Mouse (Mus musculus) hindlimb bud, embryonic 11.5 days (tissue): ENCODE data around the gene Cep164.

ENCODE experiments used
- DNase-seq: peaks from one replicate; pipeline ENCODE4 v3.0.0-alpha.2; 2012; ENCODE audit warnings: low read depth, low spot score; ENCODE audit errors: extremely low spot score

The Cep164 gene

GRCm38 (mm10) chr9:45838434-45839138, 10.1 kb upstream of the Cep164 start, which contains the start of gene Bace1:
TSS of gene Bace1 (plus strand) at chr9:45838580.
- DNase-seq = no peak

DNA sequence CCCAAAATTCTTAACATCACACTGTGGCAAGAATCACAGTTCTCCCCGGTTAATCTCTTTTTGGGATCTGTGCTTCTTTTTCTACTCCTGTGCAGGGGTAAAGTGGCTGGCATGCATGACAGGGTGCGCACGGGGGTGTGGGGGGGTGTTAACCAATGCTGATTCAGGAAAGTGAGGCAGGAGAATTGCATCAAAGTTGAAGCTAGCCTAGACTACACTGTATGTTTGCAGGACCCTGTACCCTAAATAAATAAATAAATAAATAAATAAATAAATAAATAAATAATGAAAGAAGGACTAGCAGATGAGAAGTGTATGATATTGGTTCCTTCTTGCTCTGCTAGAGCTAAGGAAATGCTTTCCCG, 9.6 kb upstream of the Cep164 start:
- DNase-seq = no peak

DNA sequence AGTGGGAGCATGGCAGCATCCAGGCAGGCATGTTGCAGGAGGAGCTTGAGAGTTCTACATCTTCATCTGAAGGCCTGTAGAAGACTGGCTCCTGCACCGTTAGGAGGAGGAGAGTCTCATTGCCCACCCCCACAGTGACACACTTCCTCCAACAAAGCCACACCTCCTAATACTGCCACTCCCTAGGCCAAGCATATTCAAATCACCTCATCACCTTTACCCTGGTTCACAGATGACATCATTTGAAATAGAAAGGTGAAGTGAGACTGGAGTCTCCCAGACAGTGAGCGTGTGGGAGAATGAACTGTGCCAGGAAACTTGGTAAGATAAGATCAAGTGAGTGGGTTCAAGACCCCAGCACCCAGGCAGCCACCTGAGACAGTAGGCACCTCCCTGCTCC, 5.0 kb upstream of the Cep164 start:
- DNase-seq = no peak

DNA sequence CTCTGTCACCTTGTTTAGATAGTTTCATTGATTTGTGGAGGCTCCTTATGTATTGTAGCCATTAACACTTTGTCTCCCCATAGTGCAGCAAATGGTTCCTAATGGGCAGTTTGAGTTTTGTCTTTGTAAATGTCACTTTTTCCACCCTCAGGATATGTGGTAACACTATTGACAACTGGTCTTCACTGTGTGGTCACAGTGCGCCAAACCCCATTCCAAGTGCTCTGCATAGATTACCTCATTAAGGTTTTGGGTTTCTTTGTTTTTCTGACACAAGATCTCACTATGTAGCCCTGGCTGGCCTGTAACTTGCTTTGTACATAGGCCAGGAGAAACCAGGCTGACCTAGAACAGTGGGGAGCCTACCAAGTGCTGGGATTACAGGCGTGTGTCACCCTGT, 4.4 kb upstream of the Cep164 start:
- DNase-seq = no peak

DNA sequence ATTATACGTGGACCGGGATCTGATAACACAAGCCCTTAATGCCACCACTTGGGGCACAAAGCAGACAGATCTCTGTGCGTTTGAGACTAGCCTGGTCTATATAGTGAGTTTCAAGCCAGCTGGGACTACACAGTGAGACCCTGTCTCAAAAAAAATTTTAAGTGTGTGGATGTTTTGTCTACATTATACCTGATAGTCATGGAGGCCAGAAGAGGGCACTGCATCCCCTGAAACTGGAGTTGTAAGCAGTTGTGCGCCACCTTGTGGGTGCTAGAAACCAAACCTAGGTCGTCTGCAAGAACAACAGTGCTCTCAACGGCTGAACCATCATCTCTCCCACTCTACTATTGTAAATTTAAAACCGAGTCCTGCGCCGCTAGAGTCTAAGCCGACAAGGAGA, 616 bp upstream of the Cep164 start:
- DNase-seq = peak; percentile 81

DNA sequence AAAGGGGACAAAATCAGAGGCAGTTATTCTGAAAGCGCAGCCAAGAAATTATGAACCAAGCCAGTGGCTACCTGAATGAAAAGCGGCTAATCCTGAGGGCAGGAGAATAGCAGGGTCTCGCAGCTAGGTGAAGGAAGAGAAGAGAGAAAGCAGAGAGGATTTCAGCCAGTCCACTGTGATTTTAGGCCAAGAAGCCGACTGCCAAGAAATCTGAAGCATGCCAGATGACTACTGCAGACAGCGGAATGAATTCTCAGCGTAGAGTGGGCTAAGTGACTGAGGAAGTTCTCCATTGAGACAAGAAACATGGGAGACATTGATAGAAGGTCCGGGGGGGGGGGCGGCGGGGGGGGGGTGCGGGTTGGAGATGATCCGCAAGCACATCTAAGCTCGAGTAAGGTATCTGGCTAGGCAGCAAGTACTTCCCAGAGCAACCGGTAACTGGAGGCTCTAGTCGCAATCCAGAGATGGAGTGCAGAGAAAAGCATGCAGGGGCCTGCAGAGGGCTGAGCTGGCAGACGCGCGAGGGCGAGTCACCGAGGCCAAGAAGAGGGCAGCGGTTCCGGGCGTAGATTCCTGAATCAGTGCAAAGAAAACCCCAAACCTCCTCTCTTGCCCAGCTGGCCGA, 714 bp downstream of the Cep164 start:
- DNase-seq = no peak

DNA sequence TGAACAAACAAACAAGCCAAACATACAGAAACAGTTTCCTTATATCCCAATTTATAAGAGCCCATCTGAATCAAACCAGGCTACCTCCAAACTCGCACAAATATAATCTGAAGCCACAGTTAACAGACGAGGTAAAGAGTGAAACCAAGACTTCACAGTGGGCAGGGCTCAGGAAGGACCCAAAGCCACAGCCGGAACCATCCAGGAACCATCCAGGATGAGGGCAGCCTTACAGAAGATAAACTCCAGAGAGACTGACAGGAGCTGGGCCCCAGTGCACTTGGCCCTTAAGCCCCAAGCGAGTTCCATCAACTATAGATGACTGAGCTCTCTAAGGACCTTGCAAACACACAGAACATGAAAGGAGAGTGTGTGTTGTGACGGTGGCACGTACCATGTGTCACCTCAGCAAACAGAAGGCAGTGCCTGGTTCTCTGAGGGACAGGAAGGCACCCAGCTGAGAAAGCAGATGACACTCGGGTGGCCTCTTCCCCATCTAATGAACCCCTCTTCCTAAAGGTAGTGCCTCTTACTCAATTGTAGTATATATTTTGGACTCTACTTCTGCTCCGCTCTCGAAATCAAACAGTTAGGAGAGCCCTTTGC, 10.0 kb downstream of the Cep164 start:
- DNase-seq = no peak

DNA sequence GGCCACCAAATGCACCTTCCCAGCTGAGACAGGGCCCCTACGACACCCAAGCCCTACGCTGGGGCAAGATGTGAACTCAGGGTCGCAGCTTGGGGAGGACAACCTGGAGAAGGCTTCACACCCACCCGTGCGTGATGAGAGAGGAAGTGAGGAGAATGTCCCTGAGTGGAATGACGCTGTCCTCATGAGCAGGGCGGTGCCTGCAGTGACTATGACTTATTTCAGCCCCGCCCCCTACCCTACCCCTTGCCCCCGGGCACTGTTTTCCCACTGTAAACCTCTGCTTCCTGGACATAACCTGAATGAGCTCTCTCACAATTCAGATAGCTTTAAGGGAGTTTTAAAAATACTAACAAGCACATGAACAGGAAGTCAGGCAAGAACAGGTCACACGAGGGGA, 13.0 kb downstream of the Cep164 start:
- DNase-seq = no peak

DNA sequence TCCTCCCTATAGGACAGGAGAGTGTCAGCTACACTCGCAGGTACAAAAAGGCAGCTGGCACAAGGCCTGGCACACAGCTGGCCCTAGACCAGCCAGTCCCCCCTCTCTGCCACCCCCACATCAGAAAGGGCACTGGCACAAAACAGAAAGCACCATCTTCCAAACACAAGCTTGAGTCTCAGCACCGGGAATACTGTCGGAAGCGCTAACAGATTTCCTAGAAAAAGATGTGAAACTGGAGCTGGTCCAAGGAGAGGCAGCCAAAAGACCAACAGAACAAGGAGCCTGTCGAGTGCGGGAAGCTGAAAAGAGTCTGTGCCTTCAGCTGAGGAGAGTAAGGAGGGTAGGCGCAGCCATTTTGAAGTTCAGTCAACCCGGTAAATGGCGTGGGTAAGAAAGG, 13.4 kb downstream of the Cep164 start:
- DNase-seq = no peak

GRCm38 (mm10) chr9:45811946-45812345, 16.5 kb downstream of the Cep164 start:
- DNase-seq = no peak

GRCm38 (mm10) chr9:45807761-45808160, 20.7 kb downstream of the Cep164 start:
- DNase-seq = no peak

DNA sequence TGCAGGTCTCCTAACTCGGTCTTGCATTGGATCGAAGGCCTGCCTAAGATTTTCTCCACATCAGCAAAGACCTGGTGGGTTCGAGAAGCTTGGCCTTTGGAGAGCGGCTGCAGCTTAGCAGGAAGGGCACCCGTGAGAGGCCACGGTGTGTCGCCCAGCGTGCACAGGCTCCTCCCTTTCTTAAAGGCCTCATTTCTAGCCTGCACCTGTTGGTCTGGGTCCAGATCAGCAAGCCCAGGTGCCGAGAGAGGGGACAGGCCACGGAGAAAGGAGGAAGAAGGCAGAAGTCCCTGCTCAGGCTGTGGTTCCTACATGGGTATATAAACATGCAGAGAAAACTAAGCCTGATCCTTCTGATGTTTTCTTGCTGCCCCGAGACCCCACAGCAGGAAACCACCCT, 21.2 kb downstream of the Cep164 start:
- no peak for DNase-seq

GRCm38 (mm10) chr9:45806847-45807246, 21.6 kb downstream of the Cep164 start:
- no peak for DNase-seq

GRCm38 (mm10) chr9:45803070-45803774, 25.3 kb downstream of the Cep164 start:
- no peak for DNase-seq

GRCm38 (mm10) chr9:45799402-45799801, 29.1 kb downstream of the Cep164 start:
- no peak for DNase-seq

DNA sequence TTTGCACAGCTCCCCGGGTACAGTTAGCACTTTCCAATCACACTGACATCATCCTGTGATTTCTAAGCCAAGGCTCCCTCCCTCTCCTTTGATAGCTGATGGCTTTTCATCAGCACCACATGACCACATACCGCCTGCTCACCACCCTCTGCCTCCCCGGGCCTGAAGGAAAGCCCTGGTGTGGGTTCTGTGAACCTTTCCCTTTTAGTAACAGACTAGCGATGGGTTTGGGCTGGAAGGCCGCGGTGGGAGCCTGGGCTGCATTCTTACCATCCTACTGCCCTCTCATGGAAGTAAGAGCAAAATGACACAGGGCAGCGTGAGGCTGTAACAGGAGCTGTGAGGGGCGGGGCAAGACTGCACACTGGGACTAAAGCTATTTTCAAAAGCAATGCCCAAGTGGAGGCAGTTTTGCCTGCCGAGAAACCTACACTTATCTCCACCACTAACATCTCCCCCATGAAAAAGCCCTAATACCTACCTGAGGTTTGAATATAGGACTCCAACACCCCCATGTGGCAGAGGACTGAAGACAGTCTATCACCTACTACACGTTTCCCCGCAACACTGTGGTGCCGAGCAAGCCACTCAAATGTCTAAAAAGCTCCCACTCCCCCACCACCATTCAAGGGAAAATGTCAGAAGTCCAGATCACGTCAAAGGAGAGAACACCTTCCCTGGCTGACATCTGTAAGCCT, 29.9 kb downstream of the Cep164 start:
- peak; percentile 31 for DNase-seq

DNA sequence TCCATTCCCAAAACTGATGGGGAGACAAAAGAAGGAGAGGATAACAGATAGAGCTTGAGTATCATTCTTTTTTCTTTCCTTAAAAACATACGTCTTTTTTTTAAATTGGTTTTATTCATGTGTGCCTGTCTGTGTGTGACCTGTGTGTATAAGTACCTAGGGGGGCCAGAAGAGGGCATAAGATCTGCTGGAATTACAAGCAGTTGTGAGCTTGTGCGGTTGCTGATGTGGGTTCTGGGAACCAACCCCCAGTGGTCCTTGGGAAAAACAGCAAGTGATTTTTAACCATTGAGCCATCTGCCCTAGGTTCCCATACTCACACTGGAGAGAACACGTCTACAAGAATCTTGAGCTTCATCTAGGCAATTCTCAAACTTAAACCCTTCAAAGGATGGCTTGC, 31.2 kb downstream of the Cep164 start:
- DNase-seq = no peak

- DNase-seq = no peak
Measured at GRCm38 (mm10) chr9:45795722-45796121, 32.8 kb downstream of the Cep164 start.

- no peak for DNase-seq
Measured at GRCm38 (mm10) chr9:45793697-45794096, 34.8 kb downstream of the Cep164 start.

- DNase-seq = no peak
Measured at GRCm38 (mm10) chr9:45792235-45792634, 36.3 kb downstream of the Cep164 start.

GRCm38 (mm10) chr9:45791456-45792142, 36.9 kb downstream of the Cep164 start:
- DNase-seq = no peak
